Mouse (Mus musculus): ENCODE data around the gene Klhl11. TPM values are rescaled to one million over a fixed set of nuclear protein-coding genes. Genes with fewer than 3 reads are reported as not detected.
A peak's percentile ranks its signal among the peaks of the same experiment; 100 is the strongest.

Klhl11 gene
- polyA plus RNA-seq, 1 experiment from 2014 or later: 6.6 TPM

DNA sequence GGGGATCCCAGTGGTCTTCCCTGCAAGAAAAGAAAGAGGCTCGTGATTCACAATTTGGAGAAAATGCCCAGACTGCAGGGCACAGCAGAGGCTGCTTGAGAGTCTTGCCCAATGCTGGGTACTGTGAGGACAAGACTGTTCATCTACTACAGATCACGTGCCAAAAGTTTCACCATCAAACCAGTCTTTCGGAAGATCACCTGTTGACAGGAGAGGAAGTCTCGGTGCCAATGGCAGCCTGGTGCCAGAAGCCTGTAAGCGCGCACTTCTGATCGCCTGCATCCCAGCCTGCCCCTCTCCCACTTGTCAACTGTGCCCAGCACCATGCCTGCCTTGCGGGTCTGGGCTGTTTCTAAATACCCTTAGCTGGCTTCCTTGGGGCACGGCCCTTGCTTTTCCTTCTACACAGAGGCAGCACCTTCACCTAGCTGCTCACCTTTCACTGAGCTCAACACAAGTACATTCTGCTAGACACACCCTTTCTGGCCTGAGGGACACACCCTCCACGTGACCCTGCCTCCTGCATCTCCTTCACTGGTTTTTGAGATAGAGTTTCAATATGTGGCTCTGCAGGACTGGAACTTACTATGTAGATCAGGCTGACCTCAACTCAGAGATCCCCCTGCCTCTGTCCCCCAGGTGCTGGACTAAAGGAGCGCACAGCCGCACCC is 32.6 kb upstream of the Klhl11 start:
- Histone ChIP-seq H3K9ac (no peak overlapping the region), H3K27ac (replicated peaks) (no peak overlapping the region), H3K9me3 (no peaks in the 10 kb centered on the region), H3K36me3 (peaks cover 98% of the 10 kb centered on the region), H3K4me1 (no peaks in the 10 kb centered on the region), H3K27me3 (replicated peaks) (no peaks in the 10 kb centered on the region), H3K4me3 (no peak overlapping the region), H3K4me2 (no peak overlapping the region)
- 91% methylated on average over 12 of the region's 12 CpGs for WGBS
- ATAC-seq (ENCODE audit: extremely low read depth, insufficient number of reproducible peaks, low FRiP score, low TSS enrichment): no peak

DNA sequence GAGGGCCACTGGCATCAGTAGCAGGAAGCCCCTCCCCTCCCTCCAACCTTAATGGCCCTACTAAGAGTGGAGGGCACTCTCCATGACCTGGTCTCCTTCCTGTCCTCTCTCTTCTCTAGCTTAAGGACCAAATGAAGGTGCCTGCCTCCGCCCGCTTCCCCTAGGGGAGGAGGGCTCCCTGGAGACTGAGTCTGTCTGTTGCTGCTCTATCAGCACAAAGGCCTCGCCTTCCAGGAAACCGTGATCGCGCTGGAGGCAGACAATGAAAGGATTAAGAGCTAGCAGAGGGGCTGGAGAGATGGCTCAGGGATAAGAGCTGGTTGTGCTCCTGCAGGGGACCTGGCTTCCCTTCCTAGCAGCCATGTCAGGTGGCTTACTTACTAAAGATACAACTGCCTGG is 28.8 kb upstream of the Klhl11 start:
- WGBS: 34% methylated on average over 6 of the region's 6 CpGs
- Histone ChIP-seq H3K27ac (replicated peaks) (no peak overlapping the region), H3K4me3 (no peak overlapping the region), H3K4me2 (no peak overlapping the region), H3K27me3 (replicated peaks) (no peaks in the 10 kb centered on the region), H3K36me3 (peaks cover 100% of the 10 kb centered on the region), H3K9ac (no peak overlapping the region), H3K9me3 (no peaks in the 10 kb centered on the region), H3K4me1 (no peaks in the 10 kb centered on the region)
- no peak for ATAC-seq (ENCODE audit: extremely low read depth, insufficient number of reproducible peaks, low FRiP score, low TSS enrichment)

DNA sequence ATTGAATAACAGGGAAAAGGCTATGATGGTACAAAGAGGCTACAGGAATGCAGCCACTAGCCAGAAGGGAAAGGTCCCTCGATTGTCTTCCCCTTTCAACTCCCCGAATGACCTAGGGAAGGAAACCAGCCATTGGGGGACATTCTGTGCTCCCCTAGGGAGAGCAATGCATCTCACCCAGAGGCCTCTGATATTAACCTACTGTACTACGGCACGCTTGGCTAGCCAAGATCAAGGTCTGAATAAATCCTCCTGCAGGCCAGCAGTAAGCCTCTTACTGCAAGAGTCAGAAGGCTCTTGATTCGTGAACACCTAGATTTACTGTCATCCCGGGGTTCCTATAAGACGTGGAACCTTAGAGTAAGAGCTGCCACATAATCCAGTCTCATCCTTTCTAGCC is 28.1 kb upstream of the Klhl11 start:
- no peaks in the 10 kb centered on the region for H3K9me3 ChIP-seq
- H3K27me3 ChIP-seq (replicated peaks): no peaks in the 10 kb centered on the region
- no peak overlapping the region for H3K4me2 ChIP-seq
- no peaks in the 10 kb centered on the region for H3K4me1 ChIP-seq
- H3K4me3 ChIP-seq: no peak overlapping the region
- no peak overlapping the region; the same call in 1 of the 2 replicates for H3K27ac ChIP-seq (replicated peaks)
- H3K9ac ChIP-seq: no peak overlapping the region
- no peak for ATAC-seq (ENCODE audit: extremely low read depth, insufficient number of reproducible peaks, low FRiP score, low TSS enrichment)
- H3K36me3 ChIP-seq: peaks cover 100% of the 10 kb centered on the region
- WGBS: 84% methylated on average over 7 of the region's 7 CpGs

DNA sequence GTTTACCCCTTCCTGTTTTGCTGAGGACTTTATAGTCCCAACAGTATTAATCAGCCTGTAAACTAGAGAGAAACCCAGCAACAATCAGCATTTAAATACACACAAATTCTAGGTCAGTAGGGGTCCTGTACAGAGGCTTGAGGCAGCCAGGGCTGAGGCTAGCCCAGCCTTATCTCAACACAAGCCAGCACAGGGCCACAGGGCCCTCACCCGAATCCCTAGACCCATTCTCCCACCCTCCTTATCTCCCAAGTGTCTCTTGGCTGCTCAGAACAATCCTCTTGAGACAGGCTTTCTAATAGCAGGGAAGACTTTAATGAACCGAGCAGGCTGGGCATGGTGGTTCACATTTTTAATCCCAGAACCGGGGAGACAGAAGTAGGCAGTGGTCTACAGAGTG is 27.7 kb upstream of the Klhl11 start:
- Histone ChIP-seq H3K4me2 (no peak overlapping the region), H3K9ac (no peak overlapping the region), H3K9me3 (no peaks in the 10 kb centered on the region), H3K4me1 (no peaks in the 10 kb centered on the region), H3K27me3 (replicated peaks) (no peaks in the 10 kb centered on the region), H3K4me3 (no peak overlapping the region), H3K27ac (replicated peaks) (no peak overlapping the region; the same call in 1 of the 2 replicates), H3K36me3 (peaks cover 100% of the 10 kb centered on the region)
- ATAC-seq (ENCODE audit: extremely low read depth, insufficient number of reproducible peaks, low FRiP score, low TSS enrichment): no peak
- WGBS: 58% methylated on average over 3 of the region's 3 CpGs

DNA sequence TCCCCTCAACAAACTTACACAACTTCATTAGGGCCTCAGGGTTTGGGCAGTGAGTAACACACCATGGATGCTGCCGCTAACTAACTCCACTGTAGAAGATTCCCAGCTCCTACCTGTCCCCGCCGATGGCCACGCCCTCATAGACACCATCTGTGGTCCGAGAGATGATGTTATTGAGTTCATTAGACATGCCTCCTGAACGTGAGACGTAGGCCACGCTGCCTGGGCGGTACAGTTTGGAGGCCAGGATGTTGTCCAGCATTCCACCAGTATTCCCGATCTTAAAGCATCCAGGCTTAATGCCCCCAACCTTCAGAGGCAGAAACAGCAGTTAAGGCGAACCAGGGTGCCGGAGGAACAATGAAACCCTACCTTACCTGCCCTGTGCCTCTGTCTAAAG is 21.2 kb upstream of the Klhl11 start:
- Histone ChIP-seq H3K36me3 (peaks cover 98% of the 10 kb centered on the region), H3K27ac (replicated peaks) (no peak overlapping the region), H3K4me2 (no peak overlapping the region), H3K27me3 (replicated peaks) (no peaks in the 10 kb centered on the region), H3K4me3 (no peak overlapping the region), H3K4me1 (no peaks in the 10 kb centered on the region), H3K9ac (no peak overlapping the region), H3K9me3 (no peaks in the 10 kb centered on the region)
- WGBS: 93% methylated on average over 12 of the region's 12 CpGs
- no peak for ATAC-seq (ENCODE audit: extremely low read depth, insufficient number of reproducible peaks, low FRiP score, low TSS enrichment)

DNA sequence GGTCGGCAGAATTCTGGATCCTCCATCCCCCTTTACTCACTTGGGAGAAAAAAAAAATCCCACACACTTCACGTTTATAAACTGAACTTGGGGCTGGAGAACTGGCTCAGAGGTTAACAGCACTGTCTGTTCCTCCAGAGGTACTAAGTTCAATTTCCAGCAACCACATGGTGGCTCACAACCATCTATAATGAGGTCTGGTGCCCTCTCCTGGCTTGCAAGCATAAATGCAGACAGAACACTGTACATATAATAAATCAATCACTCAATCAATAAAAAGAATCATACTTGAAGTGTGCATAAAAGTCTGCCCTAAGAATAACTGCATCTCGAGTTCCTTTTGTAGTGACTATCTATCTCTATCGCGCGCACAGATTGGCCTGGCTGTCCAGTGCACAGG is 18.4 kb upstream of the Klhl11 start:
- WGBS: 90% methylated on average over 6 of the region's 6 CpGs
- no peak overlapping the region for H3K4me2 ChIP-seq
- H3K9me3 ChIP-seq: no peaks in the 10 kb centered on the region
- no peak overlapping the region for H3K9ac ChIP-seq
- no peak for ATAC-seq (ENCODE audit: extremely low read depth, insufficient number of reproducible peaks, low FRiP score, low TSS enrichment)
- no peaks in the 10 kb centered on the region for H3K27me3 ChIP-seq (replicated peaks)
- H3K4me1 ChIP-seq: no peaks in the 10 kb centered on the region
- no peak overlapping the region for H3K27ac ChIP-seq (replicated peaks)
- H3K4me3 ChIP-seq: no peak overlapping the region
- H3K36me3 ChIP-seq: peaks cover 98% of the 10 kb centered on the region

DNA sequence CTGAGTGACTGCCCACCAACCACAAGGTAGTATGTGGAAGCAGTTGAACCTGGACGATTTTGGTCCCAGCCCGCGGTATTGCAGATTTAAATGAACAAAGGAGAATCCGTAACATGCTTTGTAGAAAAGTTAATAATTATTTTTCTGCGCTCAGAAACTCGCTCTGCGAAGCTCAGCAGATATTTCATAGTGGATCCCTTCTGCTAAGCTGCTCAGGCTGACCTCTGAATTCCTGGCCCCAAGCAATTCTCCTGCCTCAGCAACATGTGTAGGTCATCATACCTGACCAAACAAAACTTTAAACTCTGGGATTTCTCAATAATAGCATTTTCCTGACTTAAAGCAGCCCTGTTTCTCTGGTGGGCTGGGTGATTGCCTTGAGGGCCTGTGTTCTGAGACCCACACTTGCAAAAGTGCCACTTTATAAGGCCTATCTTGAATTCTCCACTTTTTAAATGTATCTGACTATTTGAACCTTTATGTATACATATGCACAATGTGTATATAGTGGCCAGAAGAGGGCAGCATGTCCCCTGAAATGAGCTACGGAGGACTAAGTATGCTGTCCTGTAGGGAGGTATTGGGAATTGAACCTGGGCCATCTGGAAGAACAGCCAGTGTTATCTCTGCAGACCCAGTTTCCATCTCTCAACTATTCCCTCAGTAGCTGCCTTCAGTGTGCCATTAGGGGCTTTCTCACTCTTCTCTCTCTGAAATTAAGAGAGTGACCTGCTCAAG is 13.4 kb upstream of the Klhl11 start:
- Histone ChIP-seq H3K9me3 (no peaks in the 10 kb centered on the region), H3K4me3 (no peak overlapping the region), H3K27ac (replicated peaks) (no peak overlapping the region), H3K9ac (no peak overlapping the region), H3K27me3 (replicated peaks) (no peaks in the 10 kb centered on the region), H3K4me1 (no peaks in the 10 kb centered on the region), H3K36me3 (peaks cover 100% of the 10 kb centered on the region), H3K4me2 (no peak overlapping the region)
- no peak for ATAC-seq (ENCODE audit: extremely low read depth, insufficient number of reproducible peaks, low FRiP score, low TSS enrichment)
- 85% methylated on average over 8 of the region's 8 CpGs for WGBS

DNA sequence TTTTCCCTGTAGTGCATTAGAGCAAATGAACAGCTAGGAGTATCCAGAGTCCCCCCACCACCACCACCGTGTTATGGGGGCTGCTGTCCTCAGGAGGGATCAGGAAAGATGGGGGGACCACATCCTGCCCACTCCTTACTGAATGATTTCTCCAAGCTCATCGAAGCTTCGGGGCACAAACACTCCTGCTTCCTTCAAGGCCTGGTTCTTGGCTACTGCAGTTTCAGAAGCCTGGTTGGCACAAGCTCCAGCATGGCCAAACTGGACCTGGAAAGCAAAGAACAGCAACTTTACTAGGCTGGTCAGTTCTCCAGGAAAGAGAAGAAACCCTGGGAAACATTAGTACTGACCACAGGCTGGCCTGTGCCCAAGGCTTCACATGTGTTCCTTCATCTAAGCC is 11.9 kb upstream of the Klhl11 start:
- Histone ChIP-seq H3K36me3 (peaks cover 100% of the 10 kb centered on the region), H3K9ac (no peak overlapping the region), H3K4me1 (no peaks in the 10 kb centered on the region), H3K4me3 (no peak overlapping the region), H3K27me3 (replicated peaks) (no peaks in the 10 kb centered on the region), H3K4me2 (no peak overlapping the region), H3K9me3 (no peaks in the 10 kb centered on the region), H3K27ac (replicated peaks) (no peak overlapping the region)
- ATAC-seq (ENCODE audit: extremely low read depth, insufficient number of reproducible peaks, low FRiP score, low TSS enrichment): no peak
- WGBS: 90% methylated on average over 3 of the region's 3 CpGs

DNA sequence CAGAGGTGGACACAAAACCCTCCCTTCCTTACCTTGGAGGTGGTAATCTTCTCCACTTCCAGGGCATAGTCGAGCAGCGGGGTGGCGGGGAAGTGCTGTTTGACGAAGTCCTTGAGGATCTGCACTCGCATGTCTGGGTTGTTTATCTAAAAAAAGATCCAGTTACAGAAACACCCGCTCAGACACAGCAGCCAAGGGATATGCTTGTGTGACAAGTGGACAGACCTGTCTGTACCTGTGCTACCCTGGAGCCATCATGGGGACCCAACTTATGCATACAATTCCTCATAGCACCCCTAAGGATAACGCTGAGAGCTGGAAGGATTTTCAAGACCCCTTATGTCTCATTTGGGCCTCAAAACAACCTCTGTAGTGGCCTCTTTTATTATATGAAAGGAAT is 6.6 kb upstream of the Klhl11 start:
- Histone ChIP-seq H3K27me3 (replicated peaks) (no peaks in the 10 kb centered on the region), H3K27ac (replicated peaks) (no peak overlapping the region), H3K36me3 (peaks cover 82% of the 10 kb centered on the region), H3K4me3 (no peak overlapping the region), H3K4me2 (no peak overlapping the region), H3K9me3 (no peaks in the 10 kb centered on the region), H3K4me1 (no peaks in the 10 kb centered on the region), H3K9ac (no peak overlapping the region)
- ATAC-seq (ENCODE audit: extremely low read depth, insufficient number of reproducible peaks, low FRiP score, low TSS enrichment): no peak
- WGBS: 53% methylated on average over 7 of the region's 7 CpGs

DNA sequence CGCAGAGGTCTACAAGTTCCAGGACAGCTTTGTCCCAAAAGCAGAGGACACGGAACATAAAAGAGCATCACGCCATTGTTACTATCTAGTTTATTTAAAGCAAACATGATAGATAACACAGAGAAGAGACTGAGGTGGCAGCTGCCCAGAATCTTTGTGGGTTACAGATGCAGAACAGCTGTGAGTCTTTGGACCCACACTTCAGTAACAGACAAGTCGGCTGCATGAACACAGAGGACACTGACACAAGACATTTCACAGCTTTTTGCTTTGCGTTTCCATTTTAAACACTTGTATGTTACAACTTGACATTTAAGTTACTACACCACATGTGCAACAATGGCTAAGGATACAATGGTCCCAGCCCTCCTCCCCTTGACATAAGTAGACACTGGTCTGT is 3.7 kb upstream of the Klhl11 start:
- Histone ChIP-seq H3K4me3 (no peak overlapping the region), H3K36me3 (peaks cover 54% of the 10 kb centered on the region), H3K4me2 (no peak overlapping the region), H3K27ac (replicated peaks) (no peak overlapping the region), H3K9me3 (no peaks in the 10 kb centered on the region), H3K4me1 (peaks cover 7% of the 10 kb centered on the region), H3K27me3 (replicated peaks) (no peaks in the 10 kb centered on the region), H3K9ac (no peak overlapping the region)
- no peak for ATAC-seq (ENCODE audit: extremely low read depth, insufficient number of reproducible peaks, low FRiP score, low TSS enrichment)
- 84% methylated on average over 5 of the region's 5 CpGs for WGBS

DNA sequence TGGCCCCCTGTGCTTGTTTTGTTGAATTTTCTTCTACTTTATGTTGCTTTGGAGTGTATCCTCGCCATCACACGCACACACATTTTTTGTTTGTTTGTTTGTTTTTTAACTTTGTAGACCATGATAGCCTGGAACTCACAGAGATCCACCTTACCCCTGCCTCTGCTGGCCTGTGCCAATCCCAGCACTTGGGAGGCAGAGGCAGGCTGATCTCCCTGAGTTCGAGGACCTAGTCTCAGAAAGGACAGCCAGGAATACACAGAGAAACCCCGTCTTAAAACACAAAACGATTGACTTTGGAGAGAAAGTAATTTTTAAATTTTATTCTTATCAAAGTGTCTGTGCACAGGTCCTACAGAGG is 374 bp upstream of the Klhl11 start:
- Histone ChIP-seq H3K4me3 (peak overlapping the region; percentile 97), H3K9ac (no peak overlapping the region), H3K27ac (replicated peaks) (peak overlapping the region; percentile 81; the same call in 1 of the 2 replicates), H3K27me3 (replicated peaks) (no peaks in the 10 kb centered on the region), H3K9me3 (no peaks in the 10 kb centered on the region), H3K36me3 (peaks cover 22% of the 10 kb centered on the region), H3K4me2 (peak overlapping the region; percentile 99), H3K4me1 (peaks cover 25% of the 10 kb centered on the region)
- WGBS: 31% methylated on average over 5 of the region's 5 CpGs
- ATAC-seq (ENCODE audit: extremely low read depth, insufficient number of reproducible peaks, low FRiP score, low TSS enrichment): 0 out of 2 replicates have a peak, but pooled peaks have one; percentile 10
